24 mouse cellular contexts compared by ENCODE assay signal in the genomic region with DNA sequence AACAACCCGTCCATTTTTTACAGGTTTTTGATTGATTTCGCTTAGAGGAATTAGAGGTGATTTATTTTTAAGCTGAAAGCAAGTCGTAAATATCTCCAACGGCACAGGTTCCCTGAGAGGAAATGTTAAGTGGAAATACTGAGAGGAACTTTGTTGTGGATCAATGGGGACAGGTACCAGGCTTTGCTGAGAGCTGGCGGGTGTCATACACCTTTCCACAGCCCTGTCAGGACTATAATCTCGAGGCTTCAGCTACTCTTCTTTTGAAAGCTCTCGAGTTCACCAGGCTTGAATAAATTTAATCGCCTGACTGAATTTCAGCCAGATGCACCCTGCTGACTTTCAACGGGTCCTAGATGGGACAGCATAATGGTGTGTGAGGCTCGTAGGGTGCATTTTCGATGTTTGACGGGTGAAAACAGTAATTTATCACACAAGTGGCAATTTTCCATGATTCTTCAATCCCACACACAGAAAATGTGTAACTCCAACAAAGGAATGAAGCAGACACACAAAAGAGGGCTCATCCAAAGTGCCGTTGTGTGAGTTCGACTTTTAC.
DNase-seq lines count a peak whose midpoint lies in the region; ATAC-seq and TF ChIP-seq lines count a peak whose summit lies in the region.
"Had no signal": no experiment of that assay in that cellular context is flagged by ENCODE, and none has a peak within 500 bp of the region (broad histone marks: within the 10 kb centered on the region; RNA-seq: fewer than 3 reads in every experiment).

No protein-coding gene starts in this region.

- H3K9ac ChIP-seq in kidney, postnatal 0 days (ENCODE audit: low read depth, low read length), result no peak overlapping the region
- no peak overlapping the region for H3K9ac ChIP-seq in forebrain, embryonic 14.5 days (ENCODE audit: low read length)
- H3K9ac ChIP-seq: hindbrain, embryonic 15.5 days; intestine, embryonic 15.5 days; limb, embryonic 12.5 days; liver, postnatal 0 days; neural tube, embryonic 15.5 days had no signal

- H3K4me3 ChIP-seq in kidney, postnatal 0 days (replicated peaks; ENCODE audit: low read depth, low read length), result no peak overlapping the region
- no peak overlapping the region for H3K4me3 ChIP-seq in forebrain, embryonic 14.5 days (ENCODE audit: low read depth, low read length)
- H3K4me3 ChIP-seq: hindbrain, embryonic 15.5 days; intestine, embryonic 15.5 days; limb, embryonic 12.5 days; myocyte; neural tube, embryonic 15.5 days had no signal

- no peaks in the 10 kb centered on the region for H3K27me3 ChIP-seq in kidney, postnatal 0 days (ENCODE audit: insufficient read depth, low read length)
- H3K27me3 ChIP-seq in forebrain, embryonic 14.5 days (replicated peaks; ENCODE audit: control insufficient read depth, insufficient read depth, low read length), result no peaks in the 10 kb centered on the region
- H3K27me3 ChIP-seq: hindbrain, embryonic 15.5 days; intestine, embryonic 15.5 days; limb, embryonic 12.5 days; neural tube, embryonic 15.5 days had no signal

- no peaks in the 10 kb centered on the region for H3K36me3 ChIP-seq in kidney, postnatal 0 days (ENCODE audit: insufficient read depth, low read length)
- no peaks in the 10 kb centered on the region for H3K36me3 ChIP-seq in forebrain, embryonic 14.5 days (ENCODE audit: control insufficient read depth, insufficient read depth, low read length)
- H3K36me3 ChIP-seq: hindbrain, embryonic 15.5 days; intestine, embryonic 15.5 days; limb, embryonic 12.5 days; neural tube, embryonic 15.5 days had no signal

- ATAC-seq in kidney, postnatal 0 days (replicated peaks; ENCODE audit: low FRiP score, low read depth), result no peak
- ATAC-seq in forebrain, embryonic 14.5 days, result peak; percentile 44; the same call in 1 of the 2 replicates
- ATAC-seq: activated CD4-positive, CD25-positive, alpha-beta regulatory T cell, adult 4 months; intestine, embryonic 15.5 days; liver, postnatal 0 days; lung, postnatal 0 days had no signal

- H3K4me2 ChIP-seq in kidney, postnatal 0 days (ENCODE audit: low read length), result no peak overlapping the region
- H3K4me2 ChIP-seq in forebrain, embryonic 14.5 days (ENCODE audit: low read length), result no peak overlapping the region
- H3K4me2 ChIP-seq: hindbrain, embryonic 15.5 days; intestine, embryonic 15.5 days; limb, embryonic 12.5 days; liver, embryonic 11.5 days; neural tube, embryonic 15.5 days had no signal

- H3K4me1 ChIP-seq in kidney, postnatal 0 days (replicated peaks; ENCODE audit: insufficient read depth, low read length), result no peaks in the 10 kb centered on the region
- no peaks in the 10 kb centered on the region; the same call in 1 of the 2 replicates for H3K4me1 ChIP-seq in forebrain, embryonic 14.5 days (ENCODE audit: control insufficient read depth, insufficient read depth, low read length)
- H3K4me1 ChIP-seq: hindbrain, embryonic 15.5 days; intestine, embryonic 15.5 days; limb, embryonic 12.5 days; neural tube, embryonic 15.5 days had no signal

- WGBS in kidney, postnatal 0 days, result 38% methylated on average over 14 of the region's 14 CpGs
- 40% methylated on average over 14 of the region's 14 CpGs for WGBS in forebrain, embryonic 14.5 days

- no peaks in the 10 kb centered on the region for H3K9me3 ChIP-seq in kidney, postnatal 0 days (replicated peaks; ENCODE audit: low read length)
- no peaks in the 10 kb centered on the region for H3K9me3 ChIP-seq in forebrain, embryonic 14.5 days (replicated peaks; ENCODE audit: control insufficient read depth, low read length)
- H3K9me3 ChIP-seq: hindbrain, embryonic 15.5 days; intestine, embryonic 15.5 days; limb, embryonic 12.5 days; neural tube, embryonic 15.5 days had no signal

- peak; percentile 13 to 14 for DNase-seq in cerebellum, postnatal 10 days
- no peak for DNase-seq in cerebellum, adult 11 months
- peak; percentile 0 for DNase-seq in kidney, postnatal 0 days (ENCODE audit: low spot score)
- DNase-seq in kidney, adult 18-20 months, result no peak
- peak; percentile 41 for DNase-seq in forebrain, embryonic 14.5 days (ENCODE audit: low spot score)
- DNase-seq in retina, embryonic 14.5 days (ENCODE audit: low spot score), result peak; percentile 29
- DNase-seq in spleen, postnatal 36 days (ENCODE audit: low spot score in 2 of 2), result no peak
- DNase-seq: adrenal gland, postnatal 10 days; cerebellum, adult 9-10 months; gastrocnemius, postnatal 36 days; kidney, adult 9 months; kidney, postnatal 25 days; liver, postnatal 0 days; right cerebral cortex, postnatal 14 days; thymus, postnatal 14 days had no signal

- no peak overlapping the region for H3K27ac ChIP-seq in kidney, postnatal 0 days
- H3K27ac ChIP-seq in forebrain, embryonic 14.5 days (ENCODE audit: low read depth, low read length), result no peak overlapping the region
- H3K27ac ChIP-seq: hindbrain, embryonic 15.5 days; intestine, embryonic 15.5 days; limb, embryonic 12.5 days; macrophage; neural tube, embryonic 15.5 days had no signal

- no peak for TF ChIP-seq CTCF in kidney, postnatal 0 days (IDR thresholded peaks at IDR 0.05; ENCODE audit: low read depth)

Comparison
In these comparisons a context has a peak if more than half of its experiments do, and no peak if none do; other contexts are left out.
1. DNase-seq: peak in cerebellum, postnatal 10 days (2 of 2), kidney, postnatal 0 days (single experiment), forebrain, embryonic 14.5 days (single experiment) and retina, embryonic 14.5 days (single experiment); none in cerebellum, adult 11 months (single experiment), kidney, adult 18-20 months (single experiment) and spleen, postnatal 36 days (0 of 2).